Mouse (Mus musculus) spleen, adult 2 months (tissue): Measurements from ENCODE around the gene Vps11.

Experiments used
- CTCF ChIP-seq: fragments of 200-500 bp; IDR thresholded peaks from 2 replicates; pipeline ENCODE4 v1.5.1; 2011; ENCODE audit warnings: mild to moderate bottlenecking, inconsistent platforms; ENCODE audit not compliant: insufficient read depth, insufficient read length, insufficient replicate concordance; ENCODE audit errors: extremely low read depth
- POLR2A ChIP-seq: fragments of 200-500 bp; IDR thresholded peaks from 2 replicates; pipeline ENCODE4 v1.6.1; 2011; ENCODE audit warnings: low read depth, low read length, inconsistent platforms

- no peak for TF ChIP-seq POLR2A
- TF ChIP-seq CTCF = no peak
Measured at GRCm38 (mm10) chr9:44353142-44353541, 8.3 kb downstream of the Vps11 start.
